Mouse (Mus musculus) spleen, postnatal 4 days (tissue): ENCODE results near the gene Denr.
A peak's percentile ranks its signal among the peaks of the same experiment; 100 is the strongest.

Experiments used
- DNase-seq, 2 experiments: peaks; one replicate each; pipeline ENCODE4 v3.0.0; 2022; ENCODE audit warnings: low spot score in 2 of 2

The Denr gene

GRCm38 (mm10) chr5:123907631-123907977 is 629 bp downstream of the Denr start:
- no peak for DNase-seq

DNA sequence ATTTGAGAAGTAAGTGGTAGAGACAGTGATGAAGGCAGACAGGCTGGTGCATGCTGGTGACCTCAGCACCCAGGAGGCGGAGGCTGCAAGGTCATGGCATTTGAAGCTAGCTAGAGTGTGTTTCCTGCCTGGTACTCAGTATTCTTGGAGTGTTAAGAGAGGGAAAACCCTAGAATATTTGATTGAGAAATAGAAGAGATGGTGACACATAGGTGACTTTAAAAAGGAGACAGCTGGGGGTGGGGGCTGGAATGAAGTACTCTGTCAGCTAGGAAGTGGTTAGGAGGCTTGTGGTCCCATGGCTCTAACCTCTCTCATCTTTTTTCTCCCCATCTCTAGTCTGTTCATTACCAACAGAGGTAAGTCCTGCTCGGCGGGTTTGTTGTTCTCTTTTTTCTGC is 7.9 kb downstream of the Denr start:
- DNase-seq: no peak

DNA sequence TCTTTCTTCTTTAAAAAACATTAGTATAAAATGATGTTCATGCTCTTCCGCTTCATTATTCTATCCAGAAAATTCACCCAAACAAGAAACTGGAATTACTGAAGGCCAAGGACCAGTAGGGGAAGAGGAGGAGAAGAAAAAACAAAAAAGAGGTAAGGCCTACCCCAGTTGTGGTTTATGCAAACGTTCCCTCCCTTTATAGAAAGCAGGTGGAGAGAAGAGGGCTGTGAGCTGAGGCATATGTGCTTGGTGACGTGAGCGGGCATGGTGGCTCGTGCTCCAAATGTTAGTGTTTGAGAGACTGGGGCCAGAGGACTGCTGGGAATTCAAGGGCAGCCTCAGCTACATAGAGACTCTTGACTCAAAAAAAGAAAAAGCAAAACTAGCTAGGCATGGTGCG is 15.1 kb downstream of the Denr start:
- no peak for DNase-seq

DNA sequence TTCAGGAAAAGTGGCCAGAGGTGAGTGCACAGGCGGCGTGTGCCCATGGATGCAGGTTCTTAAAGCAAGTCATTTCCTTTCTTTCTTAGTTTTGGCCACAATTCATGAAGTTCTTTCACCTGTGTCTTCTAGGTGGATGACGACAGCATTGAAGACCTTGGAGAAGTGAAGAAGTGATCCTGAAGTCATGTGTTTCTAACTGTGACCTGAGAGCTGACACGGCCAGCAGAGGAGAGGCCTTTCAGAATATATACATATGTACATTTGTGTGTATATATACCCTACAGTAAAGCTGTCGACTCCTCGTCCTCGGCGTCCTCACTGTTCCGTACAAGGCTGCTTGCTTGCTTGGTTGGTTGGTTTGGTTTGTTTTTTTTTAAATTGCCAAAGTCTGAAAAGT is 20.1 kb downstream of the Denr start, which contains the start of gene Gm43518:
Gene Gm43518 (plus strand): TSS at position 301 of the 400 bp plus-strand sequence.
- no peak for DNase-seq

DNA sequence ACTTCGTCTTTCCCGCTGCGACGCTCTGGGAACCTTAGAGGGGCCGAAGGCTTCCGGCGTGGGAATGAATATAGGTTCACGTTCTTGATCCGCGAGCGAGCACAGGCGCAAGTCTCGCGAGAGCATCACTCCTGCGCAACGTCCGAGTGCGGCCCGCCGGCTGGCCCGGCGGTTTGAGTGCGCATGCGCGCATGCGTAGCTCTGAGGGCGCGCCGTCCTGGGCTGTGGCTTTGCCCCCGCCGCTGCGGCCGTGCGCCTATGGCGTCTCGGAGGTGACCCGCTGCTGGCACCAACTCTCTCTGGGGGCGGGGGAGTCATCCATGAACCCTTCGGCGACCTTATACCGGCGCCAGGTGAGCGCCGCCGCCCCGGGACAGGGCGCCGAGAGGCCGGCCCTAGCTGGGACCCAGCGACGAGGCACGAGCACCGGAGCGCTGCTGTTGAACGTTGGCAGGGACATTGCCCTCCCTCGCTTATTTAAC is 23.6 kb downstream of the Denr start, which contains the start of gene Ccdc62:
Gene Ccdc62 (plus strand): TSS at position 172 of the 482 bp plus-strand sequence.
- DNase-seq: peak; percentile 94 to 98

DNA sequence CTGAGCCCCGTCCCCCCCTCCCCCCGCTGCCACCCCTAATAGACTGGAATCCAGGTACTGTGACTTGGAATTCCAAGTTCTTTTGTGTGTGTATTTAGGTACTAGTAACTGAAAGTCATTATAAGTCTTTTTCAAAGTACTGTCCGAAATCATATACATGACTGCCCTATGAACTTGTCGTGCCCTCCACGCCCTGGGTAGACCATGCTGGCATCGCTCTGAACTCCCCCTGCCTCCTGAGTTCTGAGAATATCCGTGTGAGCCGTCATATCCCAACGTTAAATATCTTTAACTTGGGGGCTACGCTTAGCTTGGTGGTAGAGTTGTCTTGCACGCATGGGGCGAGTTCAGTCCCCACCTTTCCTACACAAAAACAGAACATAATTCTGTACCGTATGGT is 24.2 kb downstream of the Denr start:
- DNase-seq: no peak

- no peak for DNase-seq
These were observed 26.0 kb downstream of the Denr start for GRCm38 (mm10) chr5:123932927-123933326.

DNA sequence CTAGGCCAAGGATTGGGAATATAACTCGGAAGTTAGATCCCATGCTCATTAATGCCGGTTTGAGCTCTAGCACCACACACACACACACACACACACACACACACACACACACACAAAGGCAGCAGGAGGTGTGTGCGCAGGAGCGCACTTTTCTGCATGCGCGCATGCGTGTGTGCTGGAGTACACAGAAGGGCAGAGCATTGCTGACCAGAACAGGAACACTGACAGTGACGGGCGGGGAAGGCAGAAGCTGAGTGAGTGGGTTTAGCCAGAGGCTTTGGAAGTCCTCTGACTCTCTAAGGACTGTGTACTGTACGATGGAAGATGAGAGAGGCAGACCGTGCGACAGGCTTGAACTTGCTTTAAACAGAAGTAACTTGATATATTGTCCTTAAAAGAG is 26.6 kb downstream of the Denr start:
- no peak for DNase-seq

DNA sequence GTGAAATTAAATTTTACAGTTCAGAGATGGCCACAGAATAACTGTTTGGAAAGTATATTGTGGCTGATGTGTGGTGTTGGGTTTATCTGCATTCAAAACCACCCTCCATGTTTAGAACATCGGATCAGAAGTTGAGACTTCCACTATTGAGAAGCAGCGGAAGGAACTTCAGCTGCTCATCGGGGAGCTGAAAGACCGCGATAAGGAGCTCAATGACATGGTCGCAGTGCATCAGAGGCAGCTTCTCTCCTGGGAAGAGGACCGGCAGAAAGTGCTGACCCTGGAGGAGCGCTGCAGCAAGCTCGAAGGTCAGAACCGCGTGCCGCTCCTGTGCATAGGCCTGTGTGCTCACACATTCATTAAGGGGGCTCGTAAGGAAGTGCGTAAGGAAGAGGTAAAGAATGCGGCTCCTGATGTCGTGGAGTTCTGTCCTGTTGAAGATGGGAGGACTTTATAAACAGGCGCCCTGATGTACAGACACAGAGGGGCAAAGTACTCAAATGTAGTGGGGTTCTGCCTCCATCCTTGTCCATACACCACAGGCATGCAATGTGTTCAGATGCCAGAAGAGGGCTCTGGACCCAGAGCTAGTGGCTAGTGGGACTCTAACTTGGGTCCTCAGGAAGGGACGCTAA is 27.1 kb downstream of the Denr start:
- DNase-seq: peak; percentile 31 to 61

- no peak for DNase-seq
These were observed 29.0 kb downstream of the Denr start for GRCm38 (mm10) chr5:123935931-123936330.

DNA sequence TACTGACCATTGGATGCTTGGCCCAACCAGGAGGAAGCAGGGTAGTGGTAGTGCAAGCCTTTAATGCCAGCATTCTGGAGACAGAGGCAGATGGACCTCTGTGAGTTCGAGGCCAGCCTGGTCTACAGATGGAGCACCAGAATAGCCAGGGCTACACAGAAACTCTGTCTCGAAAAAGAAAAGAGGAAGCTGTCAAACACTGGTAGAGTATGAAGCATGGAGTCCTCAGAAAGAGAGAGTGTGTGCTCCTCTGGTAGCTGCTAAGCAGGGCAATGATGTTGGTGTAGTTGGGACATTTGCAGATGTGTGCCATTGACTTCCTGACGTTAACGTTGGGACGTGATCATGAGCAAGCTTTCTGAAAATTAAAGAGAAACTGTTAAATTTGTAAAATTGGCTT is 31.5 kb downstream of the Denr start:
- no peak for DNase-seq

DNA sequence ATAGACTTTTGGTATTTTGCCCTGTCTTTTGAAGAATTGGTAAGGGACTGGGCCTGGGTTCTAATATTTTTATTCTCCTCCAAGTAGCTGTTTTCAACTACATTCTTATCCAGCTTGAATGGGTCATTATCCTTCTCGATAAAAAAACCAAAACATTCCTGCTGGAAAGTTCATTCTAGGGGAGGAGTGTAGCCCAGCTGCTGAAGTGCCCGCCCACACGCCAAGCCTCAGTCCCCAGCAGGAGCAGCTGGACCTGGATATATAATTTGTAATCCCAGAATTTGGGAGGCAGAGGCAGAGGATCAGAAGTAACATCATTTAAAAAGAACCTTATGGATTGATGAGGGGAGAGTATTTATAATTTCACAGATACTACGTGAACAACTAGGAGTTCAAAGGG is 39.6 kb downstream of the Denr start:
- DNase-seq: no peak

GRCm38 (mm10) chr5:123947041-123947761 is 40.2 kb downstream of the Denr start:
- DNase-seq: no peak

DNA sequence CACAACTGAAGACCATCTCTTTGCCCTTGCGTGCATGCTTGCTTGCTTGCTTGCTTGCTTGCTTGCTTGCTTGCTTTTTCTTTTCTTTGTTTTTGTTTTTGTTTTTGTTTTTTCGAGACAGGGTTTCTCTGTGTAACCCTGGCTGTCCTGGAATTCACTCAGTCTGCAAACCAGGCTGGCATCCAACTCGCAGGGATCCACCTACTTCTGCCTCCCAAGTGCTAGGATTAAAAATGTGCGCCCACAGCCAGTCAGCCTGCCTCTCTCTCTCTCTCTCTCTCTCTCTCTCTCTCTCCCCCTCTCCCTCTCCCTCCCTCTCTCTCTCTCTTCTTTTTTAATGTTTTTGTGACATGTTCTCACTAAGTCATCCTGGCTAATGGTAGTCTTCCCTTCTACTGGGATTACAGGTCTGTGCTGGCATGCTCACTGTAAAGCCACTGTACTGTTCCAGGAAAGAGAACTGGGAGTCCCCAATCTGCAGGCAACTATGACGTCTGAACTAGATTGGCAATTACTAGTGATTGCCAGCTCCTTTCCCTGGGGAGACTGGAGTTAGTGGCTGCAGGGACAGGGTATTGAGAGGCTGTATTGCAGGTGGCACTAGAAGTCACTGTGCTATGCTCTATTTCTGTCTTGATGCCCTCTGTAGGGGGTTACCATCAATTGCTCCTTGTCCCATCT is 45.5 kb downstream of the Denr start:
- DNase-seq: no peak

DNA sequence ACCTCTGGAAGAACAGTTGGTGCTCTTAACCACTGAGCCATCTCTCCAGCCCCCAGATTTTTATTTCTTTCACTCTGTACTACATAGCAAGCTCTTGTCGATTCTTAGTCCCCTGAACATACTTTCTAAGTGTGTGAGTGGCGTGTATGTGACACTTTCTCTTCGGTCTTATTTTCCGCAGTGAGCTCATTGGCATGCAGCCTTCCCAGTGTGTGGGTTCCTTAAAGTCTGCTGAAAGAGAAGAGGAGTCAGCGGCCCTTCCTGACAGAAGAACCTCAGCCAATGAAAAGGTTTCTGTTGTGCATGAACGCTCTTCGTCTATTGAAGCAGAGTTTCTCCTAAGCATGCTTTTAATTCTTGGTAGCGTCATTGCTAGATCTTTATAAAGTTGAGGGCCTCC is 50.2 kb downstream of the Denr start:
- DNase-seq: no peak

GRCm38 (mm10) chr5:123959018-123959417 is 52.0 kb downstream of the Denr start:
- no peak for DNase-seq

GRCm38 (mm10) chr5:123960129-123960528 is 53.2 kb downstream of the Denr start:
- no peak for DNase-seq

GRCm38 (mm10) chr5:123961046-123961445 is 54.1 kb downstream of the Denr start:
- no peak for DNase-seq

DNA sequence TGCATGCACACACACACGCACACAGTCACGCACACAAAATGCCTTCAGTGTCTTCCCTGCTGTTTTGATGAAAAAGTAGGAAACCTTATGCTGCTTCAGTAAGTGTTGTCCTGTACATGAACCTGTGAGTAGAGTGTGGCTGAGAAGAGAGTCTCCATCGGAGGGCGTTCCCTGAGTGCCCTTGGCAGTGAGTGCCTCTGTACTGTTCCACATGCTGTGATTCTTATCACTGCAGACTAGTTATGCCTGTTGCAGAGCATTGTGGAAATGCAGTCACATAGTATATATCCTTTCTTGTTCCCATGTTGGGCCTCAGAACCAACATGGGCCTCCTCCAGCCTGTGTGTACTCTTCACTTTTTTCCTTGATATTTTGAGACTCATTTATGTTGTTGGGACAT is 57.2 kb downstream of the Denr start:
- no peak for DNase-seq

DNA sequence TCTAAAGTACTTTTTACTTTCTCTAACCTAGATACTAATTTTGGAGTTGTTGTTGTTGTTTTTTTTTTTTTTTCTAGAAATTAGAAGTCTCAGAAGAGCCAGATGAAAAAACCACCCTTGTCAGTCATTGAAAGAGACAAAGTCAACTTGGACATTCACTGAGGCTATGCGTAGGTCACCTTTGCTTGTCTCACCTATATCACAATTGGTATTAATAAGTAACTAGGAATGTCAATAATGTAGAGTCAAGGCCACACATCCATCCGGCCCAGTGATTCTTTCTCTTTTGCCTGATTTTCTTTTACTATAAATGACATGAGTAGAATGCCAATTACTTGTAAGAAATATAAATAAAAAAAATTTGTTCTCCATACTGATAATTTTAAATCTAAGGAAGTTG is 59.8 kb downstream of the Denr start:
- no peak for DNase-seq

- no peak for DNase-seq
These were observed 61.5 kb downstream of the Denr start for GRCm38 (mm10) chr5:123968468-123968867.

GRCm38 (mm10) chr5:123969216-123969615 is 62.2 kb downstream of the Denr start:
- DNase-seq: no peak

- DNase-seq: peak in 1 of 2 experiments; percentile 53
These were observed 63.6 kb downstream of the Denr start for GRCm38 (mm10) chr5:123970576-123970975.
